Comparison of ENCODE assay signal across 8 mouse cellular contexts in the genomic region with DNA sequence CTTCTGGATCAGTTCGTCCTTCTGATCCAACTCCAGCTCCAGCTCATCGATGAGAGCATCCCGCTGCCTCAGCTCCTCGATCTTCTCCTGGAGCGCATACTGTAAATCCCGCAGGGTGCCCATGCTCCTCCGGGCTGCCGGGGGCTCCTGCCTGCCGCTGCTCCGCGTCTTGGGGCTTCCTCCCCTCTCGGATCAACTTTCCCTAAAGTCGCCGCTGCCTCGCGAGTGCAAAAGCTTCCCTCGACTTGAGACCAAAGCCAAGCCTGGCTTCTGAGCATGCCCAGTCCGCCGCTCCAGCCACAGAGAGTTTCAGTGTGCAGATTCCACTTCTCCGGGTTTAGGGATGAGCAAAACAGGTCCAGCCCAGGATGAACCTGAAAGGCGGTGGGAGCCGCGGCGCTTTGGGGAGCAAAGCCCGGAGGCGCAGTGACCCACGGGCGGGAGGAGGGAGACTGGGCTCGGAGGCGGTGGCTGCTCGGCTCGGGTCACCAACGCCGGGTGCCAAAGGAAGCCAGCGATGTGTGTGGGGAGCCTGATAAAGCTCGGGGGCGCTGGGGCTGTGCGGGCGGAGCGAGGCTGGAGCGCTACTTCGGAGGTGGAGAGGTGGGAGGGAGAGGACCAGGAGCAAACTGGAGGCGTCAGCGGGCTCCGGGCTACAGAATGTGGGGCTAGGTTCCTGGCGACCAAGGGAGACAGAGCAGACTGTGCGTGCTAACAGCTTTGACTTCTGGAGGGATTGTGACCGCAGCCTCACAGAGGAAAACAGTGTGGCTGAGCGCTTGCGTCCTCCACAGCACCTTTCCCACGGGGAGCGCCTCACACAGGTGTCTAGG.
DNase-seq lines count a peak whose midpoint lies in the region; ATAC-seq and TF ChIP-seq lines count a peak whose summit lies in the region.

No protein-coding gene starts in this region.

- TF ChIP-seq EP300 in liver, postnatal 0 days (IDR thresholded peaks at IDR 0.05; ENCODE audit: low read depth): no peak

- H3K9ac ChIP-seq in forebrain, embryonic 15.5 days (replicated peaks): peak overlapping the region; percentile 68
- H3K9ac ChIP-seq in liver, postnatal 0 days (replicated peaks): no peak overlapping the region; the same call in 1 of the 2 replicates
- peak overlapping the region; percentile 68 for H3K9ac ChIP-seq in neural tube, embryonic 14.5 days (replicated peaks; ENCODE audit: low read depth, low read length)

- no peaks in the 10 kb centered on the region for H3K9me3 ChIP-seq in forebrain, embryonic 15.5 days
- no peaks in the 10 kb centered on the region for H3K9me3 ChIP-seq in liver, postnatal 0 days (ENCODE audit: low read length)
- no peaks in the 10 kb centered on the region for H3K9me3 ChIP-seq in neural tube, embryonic 14.5 days (ENCODE audit: control insufficient read depth, low read length)

- H3K27ac ChIP-seq in forebrain, embryonic 15.5 days (replicated peaks): peak overlapping the region; percentile 56
- H3K27ac ChIP-seq in layer of hippocampus, adult 2 months: peak overlapping the region; percentile 96
- no peak overlapping the region for H3K27ac ChIP-seq in liver, postnatal 0 days (ENCODE audit: low read depth)
- H3K27ac ChIP-seq in neural tube, embryonic 14.5 days (ENCODE audit: low read depth, low read length): peak overlapping the region; percentile 63

- no peaks in the 10 kb centered on the region for H3K27me3 ChIP-seq in forebrain, embryonic 15.5 days
- H3K27me3 ChIP-seq in liver, postnatal 0 days (ENCODE audit: insufficient read depth, low read length): peaks cover 30% of the 10 kb centered on the region
- H3K27me3 ChIP-seq in neural tube, embryonic 14.5 days (ENCODE audit: control insufficient read depth, insufficient read depth, low read length): no peaks in the 10 kb centered on the region

- intact Hi-C loops in heart, postnatal 25 days (cut with DNase I): no loop called here

- H3K4me2 ChIP-seq in forebrain, embryonic 15.5 days (replicated peaks): peak overlapping the region; percentile 99
- H3K4me2 ChIP-seq in liver, postnatal 0 days (ENCODE audit: low read depth, low read length): peak overlapping the region; percentile 73
- peak overlapping the region; percentile 80 for H3K4me2 ChIP-seq in neural tube, embryonic 14.5 days (ENCODE audit: low read depth, low read length)

- no peak for TF ChIP-seq CTCF in layer of hippocampus, adult 2 months (conservative IDR thresholded peaks at IDR 0.05)
- no peak for TF ChIP-seq CTCF in liver, postnatal 0 days (IDR thresholded peaks at IDR 0.05; ENCODE audit: low read depth)

- WGBS in forebrain, embryonic 15.5 days: under 1% methylated on average over 52 of the region's 52 CpGs
- under 1% methylated on average over 52 of the region's 52 CpGs for WGBS in liver, postnatal 0 days (ENCODE audit: insufficient replicate concordance)
- 2% methylated on average over 52 of the region's 52 CpGs for WGBS in neural tube, embryonic 14.5 days

- ATAC-seq in forebrain, embryonic 15.5 days (replicated peaks): peak; percentile 85
- no peak for ATAC-seq in liver, postnatal 0 days
- ATAC-seq in neural tube, embryonic 14.5 days (ENCODE audit: low read depth): peak; percentile 85

- no peaks in the 10 kb centered on the region for H3K36me3 ChIP-seq in forebrain, embryonic 15.5 days
- H3K36me3 ChIP-seq in liver, postnatal 0 days (replicated peaks; ENCODE audit: insufficient read depth, low read length): no peaks in the 10 kb centered on the region
- no peaks in the 10 kb centered on the region for H3K36me3 ChIP-seq in neural tube, embryonic 14.5 days (ENCODE audit: control insufficient read depth, insufficient read depth, low read length)

- peaks cover 15% of the 10 kb centered on the region for H3K4me1 ChIP-seq in forebrain, embryonic 15.5 days
- H3K4me1 ChIP-seq in liver, postnatal 0 days (ENCODE audit: insufficient read depth): no peaks in the 10 kb centered on the region
- H3K4me1 ChIP-seq in neural tube, embryonic 14.5 days (ENCODE audit: control insufficient read depth, insufficient read depth, low read length): peaks cover 13% of the 10 kb centered on the region

- peak; percentile 23 for DNase-seq in thymus, postnatal 4 days
- DNase-seq in thymus, postnatal 10 days (ENCODE audit: low spot score in 2 of 2): no peak
- peak; percentile 21 for DNase-seq in heart, postnatal 25 days (ENCODE audit: low spot score)
- peak; percentile 39 to 63 for DNase-seq in layer of hippocampus, adult 2 months (ENCODE audit: low spot score in 2 of 2)
- peak; percentile 32 for DNase-seq in liver, postnatal 0 days
- DNase-seq in yolk sac, embryonic 10.5 days (ENCODE audit: low spot score): peak; percentile 44

- peak overlapping the region; percentile 81 for H3K4me3 ChIP-seq in forebrain, embryonic 15.5 days
- H3K4me3 ChIP-seq in layer of hippocampus, adult 2 months: peak overlapping the region; percentile 69
- peak overlapping the region; percentile 49 for H3K4me3 ChIP-seq in liver, postnatal 0 days (ENCODE audit: low read depth, low read length)
- H3K4me3 ChIP-seq in neural tube, embryonic 14.5 days (ENCODE audit: low read depth, low read length): peak overlapping the region; percentile 48

Comparison
In these comparisons a context has a peak if more than half of its experiments do, and no peak if none do; other contexts are left out.
1. DNase-seq: peak in thymus, postnatal 4 days (single experiment), heart, postnatal 25 days (single experiment), layer of hippocampus, adult 2 months (2 of 2), liver, postnatal 0 days (single experiment) and yolk sac, embryonic 10.5 days (single experiment); none in thymus, postnatal 10 days (0 of 2).
2. Peak in every context shown above with its lines, with median percentiles within 50 percentile points of each other: H3K4me2 ChIP-seq and H3K4me3 ChIP-seq.